Mouse (Mus musculus) urinary bladder, adult 2 months (tissue): ENCODE measurements around the gene Pla2g6. TPM values are rescaled to one million over a fixed set of nuclear protein-coding genes. Genes with fewer than 3 reads are reported as not detected.

Experiments used
- DNase-seq: peaks from one replicate; pipeline ENCODE4 v3.0.0; 2022; ENCODE audit warnings: low spot score
- polyA plus RNA-seq: library from polyadenylated mRNA; depleted of rRNA; stranded (reverse); fragments of >200 nt; gene quantifications from 2 replicates; pipeline ENCODE4 v1.2.3, GENCODE M21; 2012

Gene Pla2g6
- polyA plus RNA-seq, 1 experiment = 20.6 TPM

DNA sequence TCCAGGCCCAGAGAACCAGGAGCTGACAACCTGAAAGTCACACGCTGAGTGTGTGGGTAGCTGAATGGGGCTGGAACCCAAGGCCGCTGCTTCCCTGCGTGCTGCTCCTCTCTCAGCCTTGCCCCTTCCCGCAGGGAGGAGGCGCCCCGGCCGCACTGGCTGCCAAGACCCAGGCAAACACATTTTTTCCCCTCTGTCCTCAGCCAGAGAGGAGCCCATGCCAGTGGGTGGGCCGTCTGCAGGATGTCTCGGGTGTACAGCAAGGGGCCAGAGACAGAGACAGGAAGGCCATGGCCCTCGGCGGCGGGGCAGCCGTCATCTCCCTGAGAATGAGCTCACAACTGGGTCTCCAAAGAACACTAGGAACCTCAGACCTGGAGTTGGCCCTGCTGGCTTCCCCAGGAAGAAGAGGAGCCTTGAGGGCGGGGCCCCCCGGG is 23.2 kb upstream of the Pla2g6 start:
- DNase-seq = no peak

- DNase-seq = no peak
These were observed 22.7 kb upstream of the Pla2g6 start for GRCm38 (mm10) chr15:79350866-79351265.

DNA sequence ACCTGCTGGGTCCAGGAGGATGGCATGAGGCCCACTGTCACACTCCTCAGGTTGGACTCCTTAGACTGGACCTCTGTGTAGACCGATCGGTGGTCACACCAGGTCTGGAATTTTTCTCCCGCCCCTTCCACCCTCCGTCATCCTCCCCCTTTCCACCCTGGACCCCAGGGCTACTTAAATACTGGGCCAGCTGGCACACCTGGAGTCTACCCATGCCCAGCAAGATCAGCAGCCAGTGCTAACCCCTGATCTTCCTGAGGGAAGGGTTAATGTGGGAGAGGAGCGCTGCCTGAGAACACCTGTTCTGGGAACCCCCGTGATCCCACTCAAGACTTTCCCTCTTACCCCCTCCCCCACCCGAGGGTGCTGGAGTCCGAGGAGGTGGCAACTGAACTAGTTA is 20.5 kb upstream of the Pla2g6 start:
- DNase-seq = no peak

DNA sequence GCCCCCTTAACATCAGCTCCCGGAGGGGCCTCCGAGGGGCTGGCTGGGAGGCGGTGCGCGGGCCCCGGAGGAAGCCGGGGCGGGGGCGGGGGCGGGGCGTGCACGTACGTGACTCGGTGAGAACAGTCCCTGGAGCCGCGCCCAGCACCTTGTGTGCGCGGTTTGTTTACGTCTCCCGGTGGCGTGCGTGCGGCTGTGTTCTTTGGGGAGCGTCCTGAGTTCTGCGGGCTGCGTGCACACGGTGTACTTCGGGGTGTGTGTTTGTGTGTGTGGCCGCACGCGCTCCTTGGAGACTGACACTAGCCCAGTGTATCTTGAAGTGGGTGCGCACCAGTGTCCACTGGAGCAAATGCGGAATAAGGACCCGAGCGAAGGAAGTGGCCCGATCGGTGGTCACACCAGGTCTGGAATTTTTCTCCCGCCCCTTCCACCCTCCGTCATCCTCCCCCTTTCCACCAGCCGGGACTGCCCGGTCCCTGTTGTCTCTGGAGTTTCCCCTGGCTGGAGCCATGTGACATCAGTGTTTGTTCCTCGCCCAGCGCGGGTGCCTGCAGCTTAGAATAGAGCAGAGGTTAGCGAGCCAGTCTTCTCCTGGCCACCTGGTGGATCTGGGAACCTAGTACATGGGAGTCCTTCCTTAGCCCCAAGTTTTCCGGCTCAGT is 19.8 kb upstream of the Pla2g6 start:
- peak; percentile 48 for DNase-seq

GRCm38 (mm10) chr15:79347165-79347844 is 19.1 kb upstream of the Pla2g6 start:
- DNase-seq = peak; percentile 77

- no peak for DNase-seq
These were observed 18.0 kb upstream of the Pla2g6 start, which contains the start of gene Maff for GRCm38 (mm10) chr15:79346051-79346793. Gene Maff (plus strand): TSS chr15:79346621.

DNA sequence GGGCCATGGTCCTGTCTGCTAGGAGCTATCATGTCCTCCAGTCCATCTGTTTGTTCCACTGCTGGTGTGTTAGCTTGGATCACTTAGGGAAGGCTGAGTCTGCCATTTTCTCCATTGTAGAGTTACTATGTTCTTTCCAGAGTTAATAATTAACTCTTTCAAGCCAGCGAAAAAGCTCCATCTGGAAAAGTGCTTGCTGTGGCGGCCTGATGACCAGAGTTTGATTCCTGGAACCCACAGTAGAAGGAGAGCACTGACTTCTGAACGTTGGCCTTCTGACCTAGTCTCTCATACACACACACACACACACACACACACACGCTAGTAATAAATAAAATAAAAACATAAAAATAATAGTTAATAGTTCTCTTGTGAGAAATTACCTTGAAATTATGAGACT is 16.4 kb upstream of the Pla2g6 start:
- no peak for DNase-seq

DNA sequence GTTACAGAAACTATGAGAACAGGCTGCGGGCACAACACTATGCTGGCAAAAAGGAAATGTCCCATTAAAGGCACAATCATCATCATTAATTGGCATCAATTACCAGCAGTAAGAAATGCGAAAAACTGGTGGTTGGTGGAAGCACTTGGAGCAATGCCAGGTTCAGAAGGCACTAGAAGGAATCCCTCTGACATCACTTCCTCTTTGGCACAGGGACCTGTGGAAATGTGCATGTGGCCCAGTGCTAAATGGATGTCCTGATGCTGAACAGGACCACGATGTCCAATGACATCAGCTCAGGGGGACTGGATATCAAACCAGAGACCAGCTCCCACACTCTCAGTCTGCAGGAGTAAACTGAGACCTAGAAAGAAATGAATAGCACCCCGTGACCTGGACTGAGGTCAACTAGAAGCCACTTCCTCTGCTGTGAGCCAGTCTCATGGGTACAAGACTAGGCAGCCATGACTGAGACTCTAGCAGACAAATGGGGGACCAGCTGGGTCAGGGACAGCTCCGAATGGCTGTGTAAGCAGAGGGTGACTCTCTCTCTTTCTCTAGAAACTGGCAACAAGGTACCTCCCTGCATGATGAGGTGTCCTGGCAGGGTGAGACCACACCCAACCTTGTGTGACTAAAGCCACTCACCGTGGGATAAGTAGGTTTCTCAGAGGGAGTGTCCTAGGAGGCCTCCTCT is 14.6 kb upstream of the Pla2g6 start:
- DNase-seq = no peak

- DNase-seq = no peak
These were observed 10.8 kb upstream of the Pla2g6 start for GRCm38 (mm10) chr15:79338978-79339377.

DNA sequence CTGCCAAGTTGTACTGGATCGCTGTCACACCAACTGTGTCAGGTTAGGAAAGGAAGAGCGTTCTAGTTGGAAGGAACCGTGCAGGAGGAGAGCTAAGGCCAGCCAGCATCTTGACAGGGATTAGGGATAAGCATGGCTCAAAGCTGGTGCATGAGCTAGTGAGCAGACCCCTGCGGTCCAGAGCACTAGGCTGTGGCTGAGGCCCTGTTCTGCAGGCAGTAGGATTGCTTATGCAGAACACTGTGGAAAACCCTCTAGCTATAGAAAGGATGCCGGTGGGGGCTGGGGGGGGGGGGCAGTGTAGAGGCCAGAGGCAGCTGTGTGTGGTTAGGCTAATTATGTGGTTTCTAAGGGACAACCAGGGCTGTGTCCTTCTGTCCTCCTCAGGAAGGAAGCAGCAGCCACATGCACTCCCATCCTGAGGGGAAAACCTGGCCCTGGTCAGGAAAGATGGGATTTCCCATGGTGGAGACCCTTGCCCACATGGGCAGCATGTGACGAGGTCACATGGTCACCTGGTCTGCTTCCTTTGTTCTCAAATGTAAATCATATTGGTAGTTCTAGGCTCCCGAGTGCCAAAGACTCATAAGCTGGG is 7.0 kb upstream of the Pla2g6 start:
- DNase-seq = no peak

- no peak for DNase-seq
These were observed 5.2 kb upstream of the Pla2g6 start for GRCm38 (mm10) chr15:79333409-79333808.

DNA sequence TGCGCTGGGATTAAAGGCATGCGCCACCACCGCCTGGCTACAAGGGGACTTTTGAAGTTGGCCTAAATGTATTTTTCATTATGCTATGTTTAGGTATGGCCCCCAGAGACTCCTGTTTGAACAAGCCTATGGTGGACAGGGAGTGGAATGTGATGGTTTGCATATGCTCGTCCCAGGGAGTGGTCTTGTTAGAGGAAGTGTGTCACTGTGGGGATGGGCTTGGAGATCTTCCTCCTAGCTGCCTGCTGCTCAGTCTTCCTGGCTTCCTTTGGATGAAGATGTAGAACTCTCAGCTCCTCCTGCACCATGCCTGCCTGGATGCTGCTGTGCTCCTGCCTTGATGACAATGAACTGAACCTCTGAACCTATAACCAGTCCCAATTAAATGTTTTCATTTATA is 2.3 kb upstream of the Pla2g6 start:
- DNase-seq = no peak

GRCm38 (mm10) chr15:79329979-79330363 is 1.8 kb upstream of the Pla2g6 start:
- no peak for DNase-seq

DNA sequence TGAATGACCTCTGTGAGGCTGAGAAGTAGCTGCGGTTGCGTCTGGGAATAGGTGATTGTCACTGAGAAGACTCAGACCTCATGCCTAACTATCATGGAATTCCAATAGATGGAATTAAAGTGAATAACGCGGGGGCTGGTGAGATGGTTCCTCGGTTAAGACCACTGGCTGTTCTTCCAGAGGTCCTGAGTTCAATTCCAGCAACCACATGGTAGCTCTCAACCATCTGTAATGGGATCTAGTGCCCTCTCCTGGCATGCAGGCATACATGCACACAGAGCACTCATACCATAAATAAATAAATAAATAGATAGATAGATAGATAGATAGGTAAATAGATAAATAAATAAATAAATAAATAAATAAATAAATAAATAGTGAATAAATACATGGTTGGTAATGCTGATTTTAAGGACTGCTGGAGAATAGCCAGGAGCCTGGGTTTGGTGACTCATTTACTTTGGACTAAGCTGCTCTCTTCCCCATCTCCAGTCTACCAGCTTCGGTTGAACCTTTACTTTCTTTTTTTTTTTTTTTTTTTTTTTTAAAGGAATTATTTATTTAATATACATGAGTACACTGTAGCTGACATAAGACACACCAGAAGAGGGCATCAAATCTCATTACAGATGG is 1.3 kb upstream of the Pla2g6 start:
- no peak for DNase-seq

DNA sequence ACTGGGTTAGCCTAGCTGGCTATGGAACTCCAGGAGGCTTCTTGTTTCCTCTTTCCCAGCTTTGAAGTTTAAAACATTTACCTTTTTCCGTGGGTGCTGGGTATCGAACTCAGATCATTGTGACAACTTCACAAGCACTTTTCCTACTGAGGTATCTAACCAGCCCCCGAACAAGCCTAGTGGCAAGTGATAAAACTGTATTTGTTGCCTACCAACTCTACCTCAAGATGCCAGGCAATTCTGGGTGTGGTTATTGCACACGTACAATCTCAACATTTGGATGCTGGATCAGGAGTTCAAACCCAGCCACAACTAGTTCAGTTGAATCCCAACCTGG is 717 bp upstream of the Pla2g6 start:
- DNase-seq = no peak

DNA sequence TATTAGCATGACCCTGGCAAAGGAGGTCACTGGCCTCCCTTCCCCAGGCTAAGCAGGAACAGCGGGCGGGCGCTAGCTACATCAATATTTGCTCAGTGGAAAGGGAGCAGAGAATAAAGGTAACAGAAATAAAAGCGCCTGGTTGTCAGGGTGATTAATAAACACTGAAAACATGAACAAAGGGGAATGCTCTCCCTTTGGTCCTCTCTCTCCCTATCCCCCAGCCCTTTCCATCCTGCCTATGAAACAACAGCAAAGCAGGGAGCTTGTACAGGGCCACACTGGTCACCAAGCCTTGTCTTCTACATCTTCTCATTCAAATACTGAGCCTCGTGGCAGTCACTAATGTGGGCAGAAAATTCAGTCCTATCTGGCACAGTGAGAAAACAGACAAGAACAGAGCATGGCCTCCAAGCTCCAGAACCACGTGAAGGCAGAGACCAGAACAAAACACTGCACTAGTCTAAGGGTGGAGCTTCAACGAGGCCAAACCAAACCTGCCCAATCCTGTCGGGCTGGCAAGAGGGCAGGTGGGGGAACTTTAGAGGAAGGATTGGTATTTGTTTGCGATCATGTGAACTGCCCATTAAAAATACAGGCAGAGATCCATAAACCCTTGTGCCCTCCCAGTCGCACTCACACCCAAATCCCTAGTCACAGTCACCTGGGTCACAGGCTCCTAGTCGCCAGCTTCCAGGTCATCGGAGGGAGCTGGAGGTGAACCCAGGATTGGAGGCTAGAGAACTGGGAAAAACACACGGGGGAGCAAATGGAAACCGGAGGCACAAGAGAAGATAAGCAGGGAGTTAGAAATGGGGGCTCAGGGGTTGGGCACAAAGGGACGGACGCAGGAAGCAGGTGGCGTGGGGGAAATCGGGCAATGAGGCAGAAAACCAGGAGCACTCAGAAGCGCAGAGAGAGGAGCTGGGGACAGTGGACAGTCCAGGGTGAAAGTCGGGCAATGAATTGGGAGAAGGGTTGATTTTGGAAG is 924 bp downstream of the Pla2g6 start:
- DNase-seq = peak; percentile 45

- no peak for DNase-seq
These were observed 1.9 kb downstream of the Pla2g6 start for GRCm38 (mm10) chr15:79326264-79326663.

DNA sequence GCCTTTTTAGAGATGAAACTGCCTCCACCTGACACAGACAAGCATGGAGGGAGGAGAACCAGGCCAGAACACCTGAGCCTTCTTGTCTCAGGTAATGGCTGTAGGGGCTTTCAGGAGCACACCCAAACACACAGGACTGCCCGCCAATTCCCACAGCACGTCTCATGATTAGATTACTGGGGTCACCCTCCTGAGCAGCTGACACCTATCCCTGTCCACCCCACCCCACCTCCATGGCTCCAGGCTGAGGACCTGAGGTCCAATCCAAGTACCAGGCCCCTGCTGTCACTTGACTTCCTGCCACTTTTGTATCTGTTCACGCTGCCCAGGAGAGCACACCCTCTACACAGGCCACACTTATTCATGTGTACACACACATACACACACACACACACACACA is 2.4 kb downstream of the Pla2g6 start:
- DNase-seq = no peak

- no peak for DNase-seq
These were observed 3.8 kb downstream of the Pla2g6 start for GRCm38 (mm10) chr15:79324373-79324772.

DNA sequence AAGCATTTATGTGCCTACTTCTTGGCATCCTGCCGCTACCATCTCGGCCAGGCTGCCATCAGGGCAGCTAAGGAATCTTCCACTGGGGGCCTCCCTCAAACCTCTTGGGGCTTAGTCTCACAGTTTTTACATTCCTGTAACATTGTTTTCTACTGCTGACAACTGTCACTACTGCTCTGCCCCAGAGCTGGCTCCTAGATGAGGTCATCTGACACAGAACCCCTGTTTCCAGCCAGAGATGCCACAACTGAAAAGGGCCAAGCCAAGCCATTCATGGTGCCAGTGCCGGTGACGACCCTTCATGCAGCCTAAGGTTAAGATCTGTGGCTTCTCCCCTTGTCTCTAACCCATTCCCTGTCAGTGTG is 4.4 kb downstream of the Pla2g6 start:
- no peak for DNase-seq
